Mouse (Mus musculus) G1E (cell line): ENCODE measurements around the gene Fmo9. TPM values are rescaled to one million over a fixed set of nuclear protein-coding genes. Genes with fewer than 3 reads are reported as not detected.

Source experiments
- ATAC-seq: 2 replicates; pipeline ENCODE4 v1.8.0; 2016; ENCODE audit warnings: mild to moderate bottlenecking; ENCODE audit not compliant: insufficient number of reproducible peaks, poor library complexity, low FRiP score, severe bottlenecking; ENCODE audit errors: extremely low read depth
- DNase-seq: peaks from one replicate; pipeline ENCODE4 v3.0.0; 2012; ENCODE audit warnings: low spot score
- H3K27me3 ChIP-seq: 2 replicates; pipeline ENCODE4 v1.6.1; 2012; ENCODE audit warnings: mild to moderate bottlenecking, low read length, inconsistent platforms; ENCODE audit not compliant: insufficient read depth
- H3K36me3 ChIP-seq: replicated peaks from 2 replicates; pipeline ENCODE3; 2012; ENCODE audit warnings: mild to moderate bottlenecking, inconsistent platforms
- H3K4me1 ChIP-seq: 2 replicates; pipeline ENCODE4 v1.6.1; 2012; ENCODE audit warnings: low read depth, low read length, inconsistent platforms, mixed read lengths; ENCODE audit not compliant: insufficient read depth
- H3K4me3 ChIP-seq: 2 replicates; pipeline ENCODE4 v1.5.1; 2012; ENCODE audit warnings: low read depth, mild to moderate bottlenecking, inconsistent platforms, low read length, moderate library complexity, mixed read lengths
- H3K9me3 ChIP-seq: replicated peaks from 2 replicates; pipeline ENCODE4 v1.6.1; 2012; ENCODE audit warnings: inconsistent platforms
- CTCF ChIP-seq: IDR thresholded peaks from 2 replicates; pipeline ENCODE4 v1.5.1; 2012; ENCODE audit warnings: low read depth, low read length, inconsistent platforms, mixed read lengths
- GATA1 ChIP-seq: IDR thresholded peaks from 2 replicates; pipeline ENCODE4 v1.6.1; 2012; ENCODE audit warnings: borderline replicate concordance, low read length, inconsistent platforms, mixed read lengths
- GATA2 ChIP-seq: IDR thresholded peaks from 2 replicates; pipeline ENCODE4 v1.6.1; 2012; ENCODE audit warnings: low read depth, low read length, inconsistent platforms, borderline replicate concordance
- POLR2AphosphoS5 ChIP-seq: IDR thresholded peaks from 2 replicates; pipeline ENCODE4 v1.6.1; 2012; ENCODE audit warnings: low read depth, low read length, inconsistent platforms; ENCODE audit not compliant: insufficient replicate concordance
- TAL1 ChIP-seq: conservative IDR thresholded peaks from 2 replicates; pipeline ENCODE4 v1.6.1; 2012; ENCODE audit warnings: low read depth, low read length, inconsistent platforms, mixed read lengths
- polyA plus RNA-seq: library from polyadenylated mRNA; stranded (reverse); fragments of >175 nt; gene quantifications from 2 replicates; pipeline ENCODE4 v1.2.3, GENCODE M21; 2012
- total RNA-seq, 2 experiments: library from RNA; stranded (forward) in 1 of 2; stranded (reverse) in 1 of 2; fragments of 200-1000 nt in 1 of 2; fragments of >200 nt in 1 of 2; fragmentation: Nextera tagmentation in 1 of 2; gene quantifications; 2 replicates each; pipeline ENCODE4 v1.2.3; 2014 to 2017

Fmo9 gene
- not detected in 2 replicates for total RNA-seq (2014; fragmentation: Nextera tagmentation)
- total RNA-seq (2017): not detected in 2 replicates
- polyA plus RNA-seq: not detected in 2 replicates

- TF ChIP-seq GATA1 (no peak), GATA2 (no peak), CTCF (no peak), POLR2AphosphoS5 (no peak), TAL1 (no peak)
- Histone ChIP-seq H3K4me3 (no peak within 1 kb of the TSS), H3K36me3 (no peaks in the 10 kb centered on the region), H3K27me3 (no peaks in the 10 kb centered on the region), H3K4me1 (no peaks in the 10 kb centered on the region), H3K9me3 (peaks cover 9% of the 10 kb centered on the region)
- ATAC-seq (no peak), DNase-seq (no peak)
These were observed at the start of gene Fmo9 for GRCm38 (mm10) chr1:166681745-166682144. Gene Fmo9 (minus strand): TSS chr1:166681845.

- DNase-seq: no peak
- ATAC-seq: no peak
- Histone ChIP-seq H3K27me3 (no peaks in the 10 kb centered on the region), H3K9me3 (peaks cover 21% of the 10 kb centered on the region), H3K4me1 (no peaks in the 10 kb centered on the region), H3K36me3 (no peaks in the 10 kb centered on the region), H3K4me3 (no peak overlapping the region)
- TF ChIP-seq GATA2: no peak
- TF ChIP-seq TAL1: no peak
- TF ChIP-seq GATA1: no peak
- no peak for TF ChIP-seq CTCF
- no peak for TF ChIP-seq POLR2AphosphoS5
These were observed 49.2 kb upstream of the Fmo9 start for GRCm38 (mm10) chr1:166730886-166731285.

- ATAC-seq: no peak
- no peak for TF ChIP-seq TAL1
- no peak for TF ChIP-seq GATA1
- no peak for TF ChIP-seq GATA2
- TF ChIP-seq POLR2AphosphoS5: no peak
- TF ChIP-seq CTCF: no peak
- DNase-seq: no peak
These were observed 48.6 kb upstream of the Fmo9 start for GRCm38 (mm10) chr1:166730215-166730614.

GRCm38 (mm10) chr1:166710861-166711260 is 29.2 kb upstream of the Fmo9 start:
- no peak for ATAC-seq
- no peaks in the 10 kb centered on the region for H3K27me3 ChIP-seq
- TF ChIP-seq TAL1 (no peak), POLR2AphosphoS5 (no peak)
- no peaks in the 10 kb centered on the region for H3K36me3 ChIP-seq
- no peak overlapping the region for H3K4me3 ChIP-seq
- no peak for DNase-seq
- H3K4me1 ChIP-seq: no peaks in the 10 kb centered on the region
- H3K9me3 ChIP-seq: peaks cover 25% of the 10 kb centered on the region

More at GRCm38 (mm10) chr1:166730215-166730614, 48.6 kb upstream of the Fmo9 start:
- no peaks in the 10 kb centered on the region for H3K36me3 ChIP-seq
- H3K4me3 ChIP-seq: no peak overlapping the region
- H3K4me1 ChIP-seq: no peaks in the 10 kb centered on the region
- H3K9me3 ChIP-seq: peaks cover 21% of the 10 kb centered on the region
- no peaks in the 10 kb centered on the region for H3K27me3 ChIP-seq

- TF ChIP-seq GATA2: no peak
- no peak for TF ChIP-seq GATA1
- no peak for TF ChIP-seq TAL1
- TF ChIP-seq POLR2AphosphoS5: no peak
- no peak for TF ChIP-seq CTCF
- no peaks in the 10 kb centered on the region for H3K4me1 ChIP-seq
- no peak overlapping the region for H3K4me3 ChIP-seq
These were observed 20.7 kb upstream of the Fmo9 start for GRCm38 (mm10) chr1:166702270-166702912.

GRCm38 (mm10) chr1:166669264-166669663 is 12.4 kb downstream of the Fmo9 start:
- TF ChIP-seq TAL1 (no peak), GATA2 (no peak), GATA1 (no peak), CTCF (no peak), POLR2AphosphoS5 (no peak)
- H3K9me3 ChIP-seq: peaks cover 24% of the 10 kb centered on the region
- no peaks in the 10 kb centered on the region for H3K36me3 ChIP-seq
- DNase-seq: no peak
- no peaks in the 10 kb centered on the region for H3K27me3 ChIP-seq
- H3K4me3 ChIP-seq: no peak overlapping the region
- no peaks in the 10 kb centered on the region for H3K4me1 ChIP-seq
- ATAC-seq: no peak

More at GRCm38 (mm10) chr1:166702270-166702912, 20.7 kb upstream of the Fmo9 start:
- DNase-seq: no peak
- H3K36me3 ChIP-seq: no peaks in the 10 kb centered on the region
- H3K9me3 ChIP-seq: peaks cover 34% of the 10 kb centered on the region
- H3K27me3 ChIP-seq: no peaks in the 10 kb centered on the region
- ATAC-seq: no peak
